Mouse (Mus musculus): ENCODE data around the gene Fgfr2. TPM values are rescaled to one million over a fixed set of nuclear protein-coding genes. Genes with fewer than 3 reads are reported as not detected.

The Fgfr2 gene
- 121 and 122 TPM in 2 replicates for polyA plus RNA-seq (2016; fragmentation: Nextera tagmentation; extraction: Ambion mirVana)

- peak within 1 kb of the TSS; percentile 99 for H3K9ac ChIP-seq
- under 1% methylated on average over 38 of the region's 53 CpGs for WGBS
- H3K36me3 ChIP-seq = no peaks in the 10 kb centered on the region
- H3K4me3 ChIP-seq = peak within 1 kb of the TSS; percentile 86
- ATAC-seq (ENCODE audit: insufficient number of reproducible peaks, insufficient read depth, low FRiP score, low TSS enrichment) = peak; percentile 50
- peak within 1 kb of the TSS; percentile 89 for H3K4me2 ChIP-seq (replicated peaks)
- 0 out of 2 replicates have a peak, but pooled peaks cover 3% of the 10 kb centered on the region for H3K27me3 ChIP-seq
- peaks cover 28% of the 10 kb centered on the region for H3K4me1 ChIP-seq
- peak within 1 kb of the TSS; percentile 99 for H3K27ac ChIP-seq
- no peaks in the 10 kb centered on the region for H3K9me3 ChIP-seq
Measured at GRCm38 (mm10) chr7:133123244-133123998, at the start of gene Fgfr2. TSS of gene Fgfr2 (minus strand) at chr7:133123350.

GRCm38 (mm10) chr7:133171403-133172032 lies 48.4 kb upstream of the Fgfr2 start:
- H3K4me3 ChIP-seq = no peak overlapping the region
- peaks cover 3% of the 10 kb centered on the region; the same call in 1 of the 2 replicates for H3K4me1 ChIP-seq
- 75% methylated on average over 4 of the region's 4 CpGs for WGBS
- no peak for ATAC-seq (ENCODE audit: insufficient number of reproducible peaks, insufficient read depth, low FRiP score, low TSS enrichment)
- no peaks in the 10 kb centered on the region for H3K36me3 ChIP-seq
- H3K27me3 ChIP-seq = no peaks in the 10 kb centered on the region
- no peaks in the 10 kb centered on the region for H3K9me3 ChIP-seq
- H3K27ac ChIP-seq = no peak overlapping the region
- no peak overlapping the region for H3K4me2 ChIP-seq (replicated peaks)
- no peak overlapping the region for H3K9ac ChIP-seq

DNA sequence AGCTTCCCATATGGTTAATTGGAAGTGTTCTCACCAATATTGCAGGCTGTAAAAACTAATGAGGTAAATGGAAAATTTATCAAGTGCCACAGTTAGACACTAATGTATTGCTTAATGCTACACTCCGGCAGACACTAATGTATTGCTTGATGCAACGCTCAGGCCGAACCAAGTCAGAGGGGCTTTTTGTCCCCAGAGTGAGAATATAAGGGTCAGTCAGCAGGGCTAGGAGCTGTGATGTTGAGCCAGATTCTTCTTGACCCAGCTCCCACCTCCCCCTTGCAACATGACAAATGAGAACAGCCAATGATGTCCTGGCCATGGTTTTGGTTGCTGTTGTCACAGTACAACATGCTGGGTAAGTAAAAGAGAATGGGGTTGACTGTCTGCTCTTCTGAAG lies 45.8 kb upstream of the Fgfr2 start:
- peaks cover 5% of the 10 kb centered on the region; the same call in 1 of the 2 replicates for H3K4me1 ChIP-seq
- 90% methylated on average over 3 of the region's 3 CpGs for WGBS
- H3K27ac ChIP-seq = no peak overlapping the region
- no peak for ATAC-seq (ENCODE audit: insufficient number of reproducible peaks, insufficient read depth, low FRiP score, low TSS enrichment)
- no peaks in the 10 kb centered on the region for H3K36me3 ChIP-seq
- H3K9ac ChIP-seq = no peak overlapping the region
- H3K9me3 ChIP-seq = no peaks in the 10 kb centered on the region
- no peak overlapping the region for H3K4me3 ChIP-seq
- H3K4me2 ChIP-seq (replicated peaks) = no peak overlapping the region
- H3K27me3 ChIP-seq = no peaks in the 10 kb centered on the region

GRCm38 (mm10) chr7:133167903-133168302 lies 44.8 kb upstream of the Fgfr2 start:
- no peak overlapping the region for H3K4me2 ChIP-seq (replicated peaks)
- 88% methylated on average over 2 of the region's 2 CpGs for WGBS
- ATAC-seq (ENCODE audit: insufficient number of reproducible peaks, insufficient read depth, low FRiP score, low TSS enrichment) = no peak
- H3K4me1 ChIP-seq = peaks cover 7% of the 10 kb centered on the region; the same call in 1 of the 2 replicates
- H3K36me3 ChIP-seq = no peaks in the 10 kb centered on the region
- no peak overlapping the region for H3K27ac ChIP-seq
- H3K9ac ChIP-seq = no peak overlapping the region
- no peak overlapping the region for H3K4me3 ChIP-seq
- H3K9me3 ChIP-seq = no peaks in the 10 kb centered on the region
- no peaks in the 10 kb centered on the region for H3K27me3 ChIP-seq

DNA sequence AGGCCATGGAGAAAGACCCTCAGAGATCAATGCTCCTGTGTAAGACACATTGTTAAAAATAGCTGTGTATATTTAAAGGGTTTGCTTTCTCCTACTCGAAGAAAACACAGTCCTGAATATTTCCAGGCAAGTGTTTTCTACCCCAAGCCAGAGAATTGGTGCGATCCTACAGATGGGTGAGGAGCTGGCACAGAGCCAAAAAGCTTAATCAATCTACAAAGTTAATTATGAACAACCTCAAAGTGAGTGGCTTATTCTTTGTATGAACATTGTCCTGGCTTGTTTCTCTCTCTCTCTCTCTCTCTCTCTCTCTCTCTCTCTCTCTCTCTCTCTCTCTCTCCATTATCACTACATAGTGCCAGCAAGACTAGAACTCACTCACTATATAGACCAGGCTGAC lies 41.6 kb upstream of the Fgfr2 start:
- ATAC-seq (ENCODE audit: insufficient number of reproducible peaks, insufficient read depth, low FRiP score, low TSS enrichment) = no peak
- Histone ChIP-seq H3K9ac (no peak overlapping the region), H3K27me3 (no peaks in the 10 kb centered on the region), H3K4me2 (replicated peaks) (no peak overlapping the region), H3K27ac (no peak overlapping the region), H3K36me3 (no peaks in the 10 kb centered on the region), H3K4me1 (peaks cover 10% of the 10 kb centered on the region; the same call in 1 of the 2 replicates), H3K4me3 (no peak overlapping the region), H3K9me3 (no peaks in the 10 kb centered on the region)
- whole genome bisulfite sequencing = 58% methylated on average over 2 of the region's 2 CpGs

GRCm38 (mm10) chr7:133163011-133163410 lies 39.9 kb upstream of the Fgfr2 start:
- H3K36me3 ChIP-seq = no peaks in the 10 kb centered on the region
- H3K27me3 ChIP-seq = no peaks in the 10 kb centered on the region
- H3K4me3 ChIP-seq = no peak overlapping the region
- no peaks in the 10 kb centered on the region for H3K9me3 ChIP-seq
- no peak overlapping the region for H3K9ac ChIP-seq
- H3K27ac ChIP-seq = no peak overlapping the region
- peaks cover 10% of the 10 kb centered on the region; the same call in 1 of the 2 replicates for H3K4me1 ChIP-seq
- no peak overlapping the region for H3K4me2 ChIP-seq (replicated peaks)
- WGBS = 59% methylated on average over 5 of the region's 5 CpGs
- ATAC-seq (ENCODE audit: insufficient number of reproducible peaks, insufficient read depth, low FRiP score, low TSS enrichment) = no peak

DNA sequence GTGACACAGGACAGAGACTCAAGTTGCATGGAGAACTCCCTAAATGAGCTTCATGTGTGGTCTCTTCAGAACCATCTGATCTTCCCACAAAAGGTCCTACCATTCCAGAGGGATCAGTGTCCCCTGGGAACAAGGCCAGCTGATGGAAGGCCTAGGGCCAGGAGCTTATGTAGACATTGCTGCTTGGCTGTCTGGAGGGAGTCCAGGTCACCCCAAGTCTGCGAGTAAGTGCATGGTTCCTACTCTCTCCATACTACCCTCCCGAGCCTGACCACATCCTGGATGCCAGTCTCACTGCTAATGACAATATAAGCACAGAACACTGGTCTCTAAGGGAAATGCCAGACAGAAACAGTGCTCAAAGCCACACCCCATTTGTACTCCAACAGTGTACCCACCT lies 39.0 kb upstream of the Fgfr2 start:
- WGBS = 67% methylated on average over 2 of the region's 2 CpGs
- no peaks in the 10 kb centered on the region for H3K9me3 ChIP-seq
- H3K4me2 ChIP-seq (replicated peaks) = no peak overlapping the region
- no peak for ATAC-seq (ENCODE audit: insufficient number of reproducible peaks, insufficient read depth, low FRiP score, low TSS enrichment)
- H3K36me3 ChIP-seq = no peaks in the 10 kb centered on the region
- peaks cover 10% of the 10 kb centered on the region; the same call in 1 of the 2 replicates for H3K4me1 ChIP-seq
- H3K27ac ChIP-seq = no peak overlapping the region
- H3K27me3 ChIP-seq = no peaks in the 10 kb centered on the region
- no peak overlapping the region for H3K4me3 ChIP-seq
- H3K9ac ChIP-seq = no peak overlapping the region

DNA sequence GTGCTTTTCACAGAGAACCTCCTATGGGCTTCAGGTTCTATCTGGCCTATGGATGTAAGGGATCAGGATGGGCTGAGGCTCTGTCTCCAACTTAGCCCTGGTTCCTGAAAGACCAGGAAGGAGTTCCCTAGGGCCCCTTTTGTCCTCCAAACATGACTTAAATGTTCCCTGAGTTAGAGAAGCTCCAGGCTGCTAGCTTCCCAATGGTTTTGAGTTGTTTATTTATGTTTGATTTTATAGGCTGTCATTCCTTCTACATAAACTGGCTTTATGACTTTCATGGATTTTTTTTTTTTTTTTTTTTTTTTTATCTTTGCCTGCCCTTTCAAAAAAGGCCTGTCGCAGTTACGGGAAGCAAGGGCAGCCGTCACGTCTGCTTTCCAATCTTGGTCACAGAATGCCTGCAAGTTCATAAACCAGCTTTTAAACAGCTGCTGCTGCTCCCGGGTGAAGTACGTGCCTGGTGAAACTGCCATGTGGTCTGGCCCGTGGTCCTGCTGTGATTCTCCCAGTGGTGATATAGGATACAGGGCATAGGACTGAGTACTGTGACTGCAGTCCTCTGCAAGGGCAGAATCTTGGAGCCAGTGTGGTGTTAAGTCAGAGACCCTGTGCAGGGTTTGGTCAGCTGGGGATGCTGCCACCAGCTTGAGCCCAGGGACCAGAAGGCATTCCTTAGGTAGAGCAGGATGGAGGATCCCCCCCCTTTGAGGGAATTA lies 38.4 kb upstream of the Fgfr2 start:
- 0 out of 2 replicates have a peak, but pooled peaks have one; percentile 60 for ATAC-seq (ENCODE audit: insufficient number of reproducible peaks, insufficient read depth, low FRiP score, low TSS enrichment)
- H3K4me2 ChIP-seq (replicated peaks) = no peak overlapping the region
- WGBS = 47% methylated on average over 7 of the region's 7 CpGs
- no peak overlapping the region for H3K9ac ChIP-seq
- no peak overlapping the region for H3K27ac ChIP-seq
- no peaks in the 10 kb centered on the region for H3K9me3 ChIP-seq
- H3K27me3 ChIP-seq = no peaks in the 10 kb centered on the region
- no peak overlapping the region for H3K4me3 ChIP-seq
- peaks cover 10% of the 10 kb centered on the region; the same call in 1 of the 2 replicates for H3K4me1 ChIP-seq
- H3K36me3 ChIP-seq = no peaks in the 10 kb centered on the region

- Histone ChIP-seq H3K27me3 (no peaks in the 10 kb centered on the region), H3K4me3 (no peak overlapping the region), H3K4me2 (replicated peaks) (no peak overlapping the region), H3K9me3 (no peaks in the 10 kb centered on the region), H3K4me1 (peaks cover 8% of the 10 kb centered on the region; the same call in 1 of the 2 replicates), H3K27ac (no peak overlapping the region), H3K9ac (no peak overlapping the region), H3K36me3 (no peaks in the 10 kb centered on the region)
- ATAC-seq (ENCODE audit: insufficient number of reproducible peaks, insufficient read depth, low FRiP score, low TSS enrichment) = no peak
- WGBS = 90% methylated on average over 3 of the region's 3 CpGs
Measured at GRCm38 (mm10) chr7:133159519-133159918, 36.4 kb upstream of the Fgfr2 start.

GRCm38 (mm10) chr7:133155621-133156020 lies 32.5 kb upstream of the Fgfr2 start:
- Histone ChIP-seq H3K27me3 (no peaks in the 10 kb centered on the region), H3K36me3 (no peaks in the 10 kb centered on the region), H3K9ac (no peak overlapping the region), H3K4me3 (no peak overlapping the region), H3K9me3 (no peaks in the 10 kb centered on the region), H3K4me1 (no peaks in the 10 kb centered on the region), H3K4me2 (replicated peaks) (no peak overlapping the region), H3K27ac (no peak overlapping the region)
- 79% methylated on average over 12 of the region's 12 CpGs for WGBS
- ATAC-seq (ENCODE audit: insufficient number of reproducible peaks, insufficient read depth, low FRiP score, low TSS enrichment) = no peak

DNA sequence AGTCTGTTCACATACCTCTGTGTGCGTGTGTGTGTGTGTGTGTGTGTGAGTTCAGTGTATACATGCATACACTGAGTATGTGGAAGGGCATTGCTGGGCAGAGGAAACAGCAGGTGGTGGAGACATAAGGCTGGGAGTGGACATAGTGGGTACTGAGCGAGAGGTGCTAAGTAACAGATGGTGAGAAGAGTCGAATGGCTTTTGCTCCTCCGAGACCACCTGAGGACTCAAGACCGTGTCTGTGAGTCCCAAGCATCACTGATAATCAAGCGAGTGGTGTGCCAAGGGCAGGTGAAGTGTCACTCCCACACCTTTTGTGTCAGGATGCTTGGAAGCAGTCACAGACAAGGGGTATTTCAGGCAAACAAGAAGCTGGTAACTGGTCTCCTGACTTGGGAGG lies 31.7 kb upstream of the Fgfr2 start:
- Histone ChIP-seq H3K4me2 (replicated peaks) (no peak overlapping the region), H3K4me3 (no peak overlapping the region), H3K9me3 (no peaks in the 10 kb centered on the region), H3K27me3 (no peaks in the 10 kb centered on the region), H3K4me1 (no peaks in the 10 kb centered on the region), H3K9ac (no peak overlapping the region), H3K36me3 (no peaks in the 10 kb centered on the region), H3K27ac (no peak overlapping the region)
- WGBS = 76% methylated on average over 6 of the region's 6 CpGs
- no peak for ATAC-seq (ENCODE audit: insufficient number of reproducible peaks, insufficient read depth, low FRiP score, low TSS enrichment)

Data from embryonic facial prominence, embryonic 12.5 days (tissue).